Mouse (Mus musculus): Measurements from ENCODE around the gene Sh3bp4. TPM values are rescaled to one million over a fixed set of nuclear protein-coding genes. Genes with fewer than 3 reads are reported as not detected.
A peak's percentile ranks its signal among the peaks of the same experiment; 100 is the strongest.

Sh3bp4 gene
- total RNA-seq, 2 experiments from 2014 or later: 0.41 TPM; not detected in 1

- no peak for ATAC-seq (replicated peaks; ENCODE audit: poor library complexity, severe bottlenecking)
Observed at GRCm38 (mm10) chr1:89118836-89119235, 48.6 kb downstream of the Sh3bp4 start.

- ATAC-seq (replicated peaks; ENCODE audit: poor library complexity, severe bottlenecking): no peak
Observed at GRCm38 (mm10) chr1:89120290-89120689, 50.1 kb downstream of the Sh3bp4 start.

- no peak for ATAC-seq (replicated peaks; ENCODE audit: poor library complexity, severe bottlenecking)
Observed at GRCm38 (mm10) chr1:89121466-89121865, 51.3 kb downstream of the Sh3bp4 start.

GRCm38 (mm10) chr1:89122376-89122775 lies 52.2 kb downstream of the Sh3bp4 start:
- ATAC-seq (replicated peaks; ENCODE audit: poor library complexity, severe bottlenecking): no peak

- ATAC-seq (replicated peaks; ENCODE audit: poor library complexity, severe bottlenecking): no peak
Observed at GRCm38 (mm10) chr1:89124076-89124475, 53.9 kb downstream of the Sh3bp4 start.

GRCm38 (mm10) chr1:89127163-89127562 lies 56.9 kb downstream of the Sh3bp4 start:
- ATAC-seq (replicated peaks; ENCODE audit: poor library complexity, severe bottlenecking): no peak

- ATAC-seq (replicated peaks; ENCODE audit: poor library complexity, severe bottlenecking): peak; percentile 35; the same call in 1 of the 2 replicates
Observed at GRCm38 (mm10) chr1:89130429-89130828, 60.2 kb downstream of the Sh3bp4 start.

- no peak for ATAC-seq (replicated peaks; ENCODE audit: poor library complexity, severe bottlenecking)
Observed at GRCm38 (mm10) chr1:89131018-89131540, 60.9 kb downstream of the Sh3bp4 start.

GRCm38 (mm10) chr1:89131707-89132106 lies 61.5 kb downstream of the Sh3bp4 start:
- ATAC-seq (replicated peaks; ENCODE audit: poor library complexity, severe bottlenecking): no peak

GRCm38 (mm10) chr1:89133266-89133665 lies 63.1 kb downstream of the Sh3bp4 start:
- ATAC-seq (replicated peaks; ENCODE audit: poor library complexity, severe bottlenecking): no peak

- ATAC-seq (replicated peaks; ENCODE audit: poor library complexity, severe bottlenecking): no peak
Observed at GRCm38 (mm10) chr1:89133717-89134116, 63.5 kb downstream of the Sh3bp4 start.

GRCm38 (mm10) chr1:89136089-89136811 lies 66.0 kb downstream of the Sh3bp4 start:
- ATAC-seq (replicated peaks; ENCODE audit: poor library complexity, severe bottlenecking): no peak

GRCm38 (mm10) chr1:89137086-89137816 lies 67.0 kb downstream of the Sh3bp4 start:
- no peak for ATAC-seq (replicated peaks; ENCODE audit: poor library complexity, severe bottlenecking)

GRCm38 (mm10) chr1:89138316-89138715 lies 68.1 kb downstream of the Sh3bp4 start:
- ATAC-seq (replicated peaks; ENCODE audit: poor library complexity, severe bottlenecking): no peak

GRCm38 (mm10) chr1:89140113-89140512 lies 69.9 kb downstream of the Sh3bp4 start:
- ATAC-seq (replicated peaks; ENCODE audit: poor library complexity, severe bottlenecking): no peak

GRCm38 (mm10) chr1:89151071-89151470 lies 80.9 kb downstream of the Sh3bp4 start:
- no peak for ATAC-seq (replicated peaks; ENCODE audit: poor library complexity, severe bottlenecking)

- no peak for ATAC-seq (replicated peaks; ENCODE audit: poor library complexity, severe bottlenecking)
Observed at GRCm38 (mm10) chr1:89152576-89152975, 82.4 kb downstream of the Sh3bp4 start.

GRCm38 (mm10) chr1:89153203-89153602 lies 83.0 kb downstream of the Sh3bp4 start:
- ATAC-seq (replicated peaks; ENCODE audit: poor library complexity, severe bottlenecking): no peak

- no peak for ATAC-seq (replicated peaks; ENCODE audit: poor library complexity, severe bottlenecking)
Observed at GRCm38 (mm10) chr1:89163483-89163882, 93.3 kb downstream of the Sh3bp4 start.

GRCm38 (mm10) chr1:89164281-89164680 lies 94.1 kb downstream of the Sh3bp4 start:
- no peak for ATAC-seq (replicated peaks; ENCODE audit: poor library complexity, severe bottlenecking)

GRCm38 (mm10) chr1:89164685-89165084 lies 94.5 kb downstream of the Sh3bp4 start:
- no peak for ATAC-seq (replicated peaks; ENCODE audit: poor library complexity, severe bottlenecking)

Measured in granulocyte monocyte progenitor cell, adult 5-6 weeks (primary cell).